Comparison of ENCODE assay signal across 16 mouse cellular contexts in the genomic region with DNA sequence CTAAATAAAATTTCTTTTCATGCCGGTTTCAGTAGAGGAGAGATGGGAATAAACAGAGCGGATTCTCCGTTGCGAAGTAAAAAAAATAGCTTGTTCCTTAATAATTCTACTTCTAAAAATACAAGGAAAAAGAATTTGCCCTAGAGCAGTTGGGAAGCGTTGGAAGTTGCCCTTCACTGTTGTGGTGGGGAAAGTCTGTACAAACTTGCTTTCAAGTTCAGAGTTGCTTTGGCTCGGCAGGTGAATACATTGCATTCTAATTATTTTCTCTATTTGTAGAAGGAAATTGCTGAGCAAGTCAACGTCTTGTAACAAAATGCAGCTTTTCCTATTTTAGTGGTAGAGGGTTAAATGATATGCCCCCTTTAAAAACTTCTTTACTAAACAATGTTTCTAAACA. TPM values are rescaled to one million over a fixed set of nuclear protein-coding genes. Genes with fewer than 3 reads are reported as not detected.
DNase-seq lines count a peak whose midpoint lies in the region; ATAC-seq and TF ChIP-seq lines count a peak whose summit lies in the region.
"Had no signal": no experiment of that assay in that cellular context is flagged by ENCODE, and none has a peak within 500 bp of the region (broad histone marks: within the 10 kb centered on the region; RNA-seq: fewer than 3 reads in every experiment).

No protein-coding gene starts in this region.

- peak overlapping the region; percentile 58; the same call in 1 of the 2 replicates for H3K4me2 ChIP-seq in heart, postnatal 0 days (ENCODE audit: low read depth, low read length)
- peak overlapping the region; percentile 54 for H3K4me2 ChIP-seq in forebrain, embryonic 14.5 days (ENCODE audit: low read length)
- H3K4me2 ChIP-seq in midbrain, embryonic 15.5 days: peak overlapping the region; percentile 53
- H3K4me2 ChIP-seq: heart, embryonic 12.5 days; limb, embryonic 15.5 days; stomach, embryonic 15.5 days had no signal

- no peak for DNase-seq in heart, postnatal 0 days (ENCODE audit: low spot score)
- no peak for DNase-seq in heart, postnatal 14 days
- DNase-seq in brain, adult 2 months (ENCODE audit: low read depth, low spot score): peak; percentile 18
- DNase-seq in forebrain, embryonic 14.5 days (ENCODE audit: low spot score): peak; percentile 40
- DNase-seq in embryo, embryonic 9.5 days (ENCODE audit: extremely low spot score): no peak
- DNase-seq in layer of hippocampus, adult 9-10 months (ENCODE audit: low spot score): no peak
- DNase-seq: kidney, postnatal 10 days had no signal

- H3K27ac ChIP-seq in heart, postnatal 0 days (ENCODE audit: low read depth): no peak overlapping the region
- H3K27ac ChIP-seq in forebrain, embryonic 14.5 days (ENCODE audit: low read depth, low read length): peak overlapping the region; percentile 63; the same call in 1 of the 2 replicates
- peak overlapping the region; percentile 89 for H3K27ac ChIP-seq in midbrain, embryonic 15.5 days
- H3K27ac ChIP-seq: limb, embryonic 15.5 days; stomach, embryonic 15.5 days had no signal

- H3K9me3 ChIP-seq in heart, postnatal 0 days (replicated peaks; ENCODE audit: control insufficient read depth, low read length): no peaks in the 10 kb centered on the region
- no peaks in the 10 kb centered on the region for H3K9me3 ChIP-seq in forebrain, embryonic 14.5 days (replicated peaks; ENCODE audit: control insufficient read depth, low read length)
- H3K9me3 ChIP-seq in midbrain, embryonic 15.5 days: no peaks in the 10 kb centered on the region
- H3K9me3 ChIP-seq: heart, embryonic 12.5 days; limb, embryonic 15.5 days; stomach, embryonic 15.5 days had no signal

- no peak for TF ChIP-seq EP300 in heart, postnatal 0 days (IDR thresholded peaks at IDR 0.05; ENCODE audit: low read depth)

- H3K36me3 ChIP-seq in heart, postnatal 0 days (replicated peaks; ENCODE audit: control insufficient read depth, insufficient read depth, low read length): 0 out of 2 replicates have a peak, but pooled peaks cover 3% of the 10 kb centered on the region
- H3K36me3 ChIP-seq in forebrain, embryonic 14.5 days (ENCODE audit: control insufficient read depth, insufficient read depth, low read length): peaks cover 8% of the 10 kb centered on the region; the same call in 1 of the 2 replicates
- H3K36me3 ChIP-seq in midbrain, embryonic 15.5 days (replicated peaks): no peaks in the 10 kb centered on the region
- H3K36me3 ChIP-seq: limb, embryonic 15.5 days; stomach, embryonic 15.5 days had no signal

- H3K4me1 ChIP-seq in heart, postnatal 0 days (ENCODE audit: control insufficient read depth, insufficient read depth): no peaks in the 10 kb centered on the region; the same call in 1 of the 2 replicates
- H3K4me1 ChIP-seq in forebrain, embryonic 14.5 days (ENCODE audit: control insufficient read depth, insufficient read depth, low read length): peaks cover 8% of the 10 kb centered on the region
- peaks cover 9% of the 10 kb centered on the region for H3K4me1 ChIP-seq in midbrain, embryonic 15.5 days

- TF ChIP-seq CTCF in heart, postnatal 0 days (IDR thresholded peaks at IDR 0.05; ENCODE audit: low read depth): no peak

- H3K27me3 ChIP-seq in heart, postnatal 0 days (ENCODE audit: control insufficient read depth, insufficient read depth, low read length): no peaks in the 10 kb centered on the region
- H3K27me3 ChIP-seq in forebrain, embryonic 14.5 days (replicated peaks; ENCODE audit: control insufficient read depth, insufficient read depth, low read length): no peaks in the 10 kb centered on the region
- H3K27me3 ChIP-seq in midbrain, embryonic 15.5 days (replicated peaks): no peaks in the 10 kb centered on the region
- H3K27me3 ChIP-seq: CH12.LX; heart, embryonic 12.5 days; limb, embryonic 15.5 days; stomach, embryonic 15.5 days had no signal

- 86% methylated on average over 7 of the region's 7 CpGs for WGBS in heart, postnatal 0 days
- WGBS in forebrain, embryonic 14.5 days: 55% methylated on average over 7 of the region's 7 CpGs
- WGBS in midbrain, embryonic 15.5 days: 52% methylated on average over 7 of the region's 7 CpGs

- intact Hi-C loops in heart, postnatal 14 days (cut with DNase I): loop anchor here (2.0 to 5.0 kb wide), 2 partner anchors 47 to 93 kb away; no protein-coding TSS in a partner anchor

- no peak for ATAC-seq in heart, postnatal 0 days (ENCODE audit: insufficient read depth, low read depth)
- no peak for ATAC-seq in forebrain, embryonic 14.5 days
- no peak for ATAC-seq in midbrain, embryonic 15.5 days (replicated peaks)
- ATAC-seq in megakaryocyte progenitor cell, adult 5-6 weeks (replicated peaks; ENCODE audit: poor library complexity): no peak

- no peak overlapping the region for H3K9ac ChIP-seq in heart, postnatal 0 days (replicated peaks; ENCODE audit: low read depth, low read length)
- H3K9ac ChIP-seq in forebrain, embryonic 14.5 days (ENCODE audit: low read length): peak overlapping the region; percentile 74
- peak overlapping the region; percentile 38; the same call in 1 of the 2 replicates for H3K9ac ChIP-seq in midbrain, embryonic 15.5 days
- H3K9ac ChIP-seq: heart, embryonic 12.5 days; limb, embryonic 15.5 days; stomach, embryonic 15.5 days had no signal

- H3K4me3 ChIP-seq in heart, postnatal 0 days (ENCODE audit: low read depth, low read length): no peak overlapping the region
- H3K4me3 ChIP-seq in forebrain, embryonic 14.5 days (ENCODE audit: low read depth, low read length): peak overlapping the region; percentile 37
- peak overlapping the region; percentile 36 for H3K4me3 ChIP-seq in midbrain, embryonic 15.5 days
- H3K4me3 ChIP-seq: heart, embryonic 12.5 days; limb, embryonic 15.5 days; stomach, embryonic 15.5 days had no signal

RNA-seq across cellular contexts. Expression of gene Gm11146, which starts 6.2 kb away (rescaled TPM):
- total RNA-seq in heart, postnatal 0 days (2014; rRNA removed; ENCODE audit: low replicate concordance): not detected in 2 replicates
- polyA plus RNA-seq in heart, postnatal 0 days (2015; fragmentation: Nextera tagmentation; extraction: Ambion mirVana): not detected in 2 replicates
- total RNA-seq in heart, postnatal 14 days (2021): not detected
- not detected in 2 replicates for polyA plus RNA-seq in forebrain, embryonic 14.5 days (2014; fragmentation: Nextera tagmentation; extraction: Ambion mirVana)
- polyA plus RNA-seq in midbrain, embryonic 15.5 days (2015; fragmentation: Nextera tagmentation; extraction: Ambion mirVana): not detected in 2 replicates
- total RNA-seq in megakaryocyte progenitor cell, adult 5-6 weeks (2015): not detected in 2 replicates
- total RNA-seq in megakaryocyte progenitor cell, adult 5-6 weeks (2017): not detected in 2 replicates
- total RNA-seq: CH12.LX; gastrocnemius, adult 8-10 months had no signal
- polyA plus RNA-seq: heart, embryonic 12.5 days; limb, embryonic 15.5 days; lung, embryonic 16.5 days; small intestine, adult 2 months; stomach, embryonic 15.5 days had no signal

Comparison
In these comparisons a context has a peak if more than half of its experiments do, and no peak if none do; other contexts are left out.
1. DNase-seq: peak in brain, adult 2 months (single experiment) and forebrain, embryonic 14.5 days (single experiment); none in heart, postnatal 0 days (single experiment), heart, postnatal 14 days (0 of 2), embryo, embryonic 9.5 days (single experiment) and layer of hippocampus, adult 9-10 months (single experiment).
2. Peak in every context shown above with its lines, with median percentiles within 50 percentile points of each other: H3K4me2 ChIP-seq.